Mouse (Mus musculus) heart, postnatal 0 days (tissue): Measurements from ENCODE around the gene Lyrm1.

Source experiments
- CTCF ChIP-seq: IDR thresholded peaks from 2 replicates; pipeline ENCODE4 v1.5.1; 2016; ENCODE audit warnings: antibody characterized with exemption, control low read depth, low read depth
- EP300 ChIP-seq: IDR thresholded peaks from 2 replicates; pipeline ENCODE4 v1.6.1; 2016; ENCODE audit warnings: antibody characterized with exemption, low read depth

- no peak for TF ChIP-seq CTCF
- no peak for TF ChIP-seq EP300
Observed at GRCm38 (mm10) chr7:119875776-119876440, 19.8 kb upstream of the Lyrm1 start.
